Mouse (Mus musculus) layer of hippocampus, adult 6 months (tissue): Measurements from ENCODE around the gene Otud7a. TPM values are rescaled to one million over a fixed set of nuclear protein-coding genes. Genes with fewer than 3 reads are reported as not detected.

ENCODE experiments used
- long read RNA-seq, 2 experiments: library from polyadenylated mRNA; unstranded; transcript quantifications; one replicate each; pipeline ENCODE4 v2.0.0; 2019 to 2020
- polyA plus RNA-seq: library from polyadenylated mRNA; unstranded; fragments of <200 nt; fragmentation: Nextera tagmentation; gene quantifications from 2 replicates; pipeline ENCODE4 v1.2.3, GENCODE M21; 2021

The Otud7a gene
- polyA plus RNA-seq, result 4.4 and 4.8 TPM in 2 replicates
- long read RNA-seq, experiment 1, partial matches to known transcripts, result 0 of 8 reads
- long read RNA-seq, experiment 1, other reads (novel, unspliced or antisense), result 8 of 8 reads
- long read RNA-seq, experiment 2, partial matches to known transcripts, result 4 of 30 reads
- long read RNA-seq, experiment 2, other reads (novel, unspliced or antisense), result 26 of 30 reads

GRCm38 (mm10) chr7:63444484-63445345 lies at the start of gene Otud7a:
TSS of gene Otud7a (plus strand) at chr7:63444751.

Other genes with a start within 250 kb of the Otud7a start
- 8.2 and 10.2 TPM in 2 replicates for gene Chrna7, start 232.2 kb upstream of the Otud7a start, polyA plus RNA-seq